Mouse (Mus musculus): ENCODE results near the gene Mapkbp1.
A peak's percentile ranks its signal among the peaks of the same experiment; 100 is the strongest.

The Mapkbp1 gene

DNA sequence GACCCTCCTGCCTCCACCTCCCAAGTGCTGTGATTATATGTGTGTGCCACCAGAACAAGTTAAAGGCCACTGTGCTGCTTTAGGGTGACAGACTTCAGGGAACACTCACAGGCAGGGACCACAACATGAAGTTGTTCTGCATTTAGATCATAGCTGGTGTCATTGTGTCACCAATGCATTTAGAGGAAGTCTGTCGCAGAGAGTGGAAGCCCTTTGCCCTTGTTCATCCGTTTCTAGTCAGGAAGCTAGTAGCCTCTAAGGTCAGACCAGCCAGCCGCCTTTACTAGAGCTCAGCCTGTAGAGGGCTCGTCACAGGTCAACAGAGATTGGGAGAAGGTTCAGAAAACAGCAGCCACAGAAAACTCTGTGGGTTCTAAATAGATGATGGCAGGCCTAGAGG is 36.2 kb downstream of the Mapkbp1 start:
- peak; percentile 74 for DNase-seq (ENCODE audit: low read depth)

- peak; percentile 76 for DNase-seq (ENCODE audit: low read depth)
These were observed 39.1 kb downstream of the Mapkbp1 start for GRCm38 (mm10) chr2:120011462-120012200.

GRCm38 (mm10) chr2:120012924-120013323 is 40.4 kb downstream of the Mapkbp1 start:
- no peak for DNase-seq (ENCODE audit: low read depth)

DNA sequence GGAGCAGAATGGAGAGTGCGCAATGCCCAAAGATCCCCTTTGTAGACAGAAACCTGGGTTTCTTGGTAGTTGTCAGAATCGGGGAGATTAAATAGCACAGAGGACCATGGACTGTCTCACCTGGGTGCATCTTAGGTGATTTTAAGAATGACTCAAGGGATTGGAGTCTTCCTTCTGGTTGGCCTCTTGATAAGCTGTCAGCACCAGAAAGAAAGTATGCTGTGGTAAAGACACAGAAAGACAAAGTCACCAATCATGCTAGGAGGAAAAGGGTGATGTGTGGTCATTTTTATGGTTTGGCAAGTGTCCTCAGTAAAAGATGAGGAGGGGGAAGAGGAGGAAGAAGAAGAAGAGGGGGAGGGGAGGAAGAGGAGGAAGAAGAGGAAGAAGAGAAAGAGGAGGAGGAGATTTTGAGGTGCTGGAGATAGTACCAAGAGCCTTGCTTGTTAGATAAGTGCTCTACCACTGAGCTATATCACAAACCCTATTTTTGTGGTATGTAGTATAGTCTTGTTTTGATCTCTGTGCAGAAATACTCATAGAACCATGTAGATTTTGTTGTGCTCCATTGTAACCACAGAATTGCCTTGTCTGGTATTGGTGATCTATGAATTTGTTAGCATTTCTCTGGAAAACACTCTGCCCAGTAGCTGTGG is 41.5 kb downstream of the Mapkbp1 start:
- no peak for DNase-seq (ENCODE audit: low read depth)

GRCm38 (mm10) chr2:120015882-120016281 is 43.4 kb downstream of the Mapkbp1 start:
- no peak for DNase-seq (ENCODE audit: low read depth)

GRCm38 (mm10) chr2:120017599-120017998 is 45.1 kb downstream of the Mapkbp1 start:
- DNase-seq (ENCODE audit: low read depth), result no peak

- DNase-seq (ENCODE audit: low read depth), result no peak
These were observed 51.8 kb downstream of the Mapkbp1 start for GRCm38 (mm10) chr2:120024337-120024736.

- DNase-seq (ENCODE audit: low read depth), result peak; percentile 91
These were observed 54.8 kb downstream of the Mapkbp1 start, which contains the start of the genes Jmjd7 and Gm28042 for GRCm38 (mm10) chr2:120026984-120027949. TSS of gene Jmjd7 (plus strand) at chr2:120027483. TSS of gene Gm28042 (plus strand) at chr2:120027493.

DNA sequence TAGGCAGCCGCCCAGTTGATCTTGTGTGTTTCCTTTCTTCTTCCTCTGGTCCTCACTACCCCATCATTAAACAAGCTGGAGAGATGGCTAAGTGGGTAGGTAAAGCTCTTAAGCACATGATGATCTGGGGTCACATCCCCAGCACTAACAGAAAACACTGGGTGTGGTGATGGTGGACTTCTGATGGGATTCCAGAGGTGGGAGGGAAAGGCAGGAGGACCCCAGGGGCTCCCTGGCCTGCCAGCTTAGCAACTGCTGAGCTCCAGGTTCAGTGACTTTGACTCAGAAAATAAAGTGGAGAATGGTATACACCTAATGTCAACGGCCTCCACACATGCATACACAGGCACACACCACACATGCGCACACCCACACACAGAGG is 55.4 kb downstream of the Mapkbp1 start:
- no peak for DNase-seq (ENCODE audit: low read depth)

GRCm38 (mm10) chr2:120030380-120030779 is 57.9 kb downstream of the Mapkbp1 start:
- no peak for DNase-seq (ENCODE audit: low read depth)

DNA sequence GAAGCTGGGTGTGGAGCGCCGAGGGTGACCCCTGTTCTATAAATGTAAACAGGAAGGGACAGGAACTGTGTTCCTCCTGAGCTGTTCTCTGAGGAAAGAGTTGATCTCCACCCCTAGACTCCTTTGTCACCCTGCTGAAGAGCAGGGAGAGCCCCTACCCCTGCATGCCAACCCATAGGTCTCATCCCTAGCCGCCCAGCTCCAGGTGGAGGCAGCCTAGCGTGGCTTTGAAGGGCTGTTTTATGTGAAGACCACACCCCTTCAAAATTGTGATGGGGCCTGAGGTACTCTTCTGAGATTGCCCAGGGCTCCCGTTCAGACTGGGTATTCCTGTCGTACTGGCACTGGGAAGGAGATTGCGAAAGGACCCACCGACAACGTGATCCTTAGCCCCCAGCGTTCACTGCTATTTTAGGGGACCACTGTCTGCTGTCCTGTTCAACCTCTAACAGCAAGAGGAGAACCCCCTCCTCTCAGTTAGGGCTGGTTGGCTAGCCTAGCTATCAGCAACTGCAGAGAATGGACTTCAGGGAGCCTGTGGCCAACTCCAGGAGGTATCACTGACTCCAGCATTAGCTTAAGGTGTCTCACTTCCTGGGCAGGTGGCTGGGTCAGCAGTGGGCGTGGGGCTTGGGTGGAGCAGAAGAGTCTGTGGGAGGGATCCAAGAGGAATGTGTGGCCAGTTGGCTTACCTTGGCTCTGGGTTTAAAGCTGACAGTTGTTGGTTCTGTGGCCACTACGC is 60.4 kb downstream of the Mapkbp1 start, which contains the start of gene Pla2g4b:
Gene Pla2g4b (plus strand): TSS at position 692 of the 742 bp plus-strand sequence.
- DNase-seq (ENCODE audit: low read depth), result no peak

GRCm38 (mm10) chr2:120033726-120034125 is 61.2 kb downstream of the Mapkbp1 start:
- no peak for DNase-seq (ENCODE audit: low read depth)

DNA sequence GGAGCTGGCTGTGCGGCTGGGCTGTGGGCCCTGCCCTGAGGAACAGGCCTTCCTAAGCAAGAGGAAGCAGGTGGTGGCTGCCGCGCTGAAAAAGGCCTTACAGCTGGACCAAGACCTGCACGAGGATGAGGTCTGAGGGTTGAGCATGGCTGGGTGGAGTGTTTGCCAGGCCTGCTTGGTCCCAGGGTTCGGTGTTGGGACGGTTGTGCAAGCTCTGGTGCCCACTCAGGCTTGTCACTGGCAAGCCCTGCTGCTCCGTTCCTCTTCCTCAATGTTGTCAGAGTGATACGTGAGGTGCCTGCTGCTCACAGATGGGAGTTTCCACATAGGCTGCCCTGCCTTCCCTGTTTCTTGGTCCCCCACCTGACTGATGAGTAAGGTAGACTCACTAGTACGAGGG is 65.2 kb downstream of the Mapkbp1 start:
- DNase-seq (ENCODE audit: low read depth), result no peak

GRCm38 (mm10) chr2:120040991-120041390 is 68.5 kb downstream of the Mapkbp1 start:
- DNase-seq (ENCODE audit: low read depth), result no peak

- DNase-seq (ENCODE audit: low read depth), result peak; percentile 33
These were observed 71.7 kb downstream of the Mapkbp1 start for GRCm38 (mm10) chr2:120044101-120044603.

DNA sequence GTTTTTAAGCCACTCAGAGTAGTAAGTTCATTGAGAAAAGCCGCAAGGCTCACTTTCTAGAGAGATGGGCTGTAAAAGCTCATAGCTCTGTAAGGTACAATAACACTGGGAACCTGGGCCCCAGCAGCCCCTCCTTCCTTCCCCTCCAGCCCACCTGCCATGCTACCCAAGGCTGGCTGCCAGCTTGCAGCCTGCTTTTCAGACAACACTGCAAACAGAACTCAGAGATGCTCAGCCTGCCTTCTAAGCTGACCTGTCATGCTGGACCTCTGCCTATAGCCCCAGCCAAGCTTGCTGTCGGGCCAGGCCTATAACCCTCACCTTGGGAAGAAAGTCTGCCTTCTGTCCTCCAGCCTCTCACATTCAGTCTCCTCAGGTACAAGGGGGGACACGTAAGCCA is 72.2 kb downstream of the Mapkbp1 start:
- no peak for DNase-seq (ENCODE audit: low read depth)

GRCm38 (mm10) chr2:120046486-120047310 is 74.2 kb downstream of the Mapkbp1 start:
- no peak for DNase-seq (ENCODE audit: low read depth)

- DNase-seq (ENCODE audit: low read depth), result no peak
These were observed 75.7 kb downstream of the Mapkbp1 start for GRCm38 (mm10) chr2:120048173-120048572.

GRCm38 (mm10) chr2:120049632-120050274 is 77.3 kb downstream of the Mapkbp1 start:
- DNase-seq (ENCODE audit: low read depth), result peak; percentile 35

DNA sequence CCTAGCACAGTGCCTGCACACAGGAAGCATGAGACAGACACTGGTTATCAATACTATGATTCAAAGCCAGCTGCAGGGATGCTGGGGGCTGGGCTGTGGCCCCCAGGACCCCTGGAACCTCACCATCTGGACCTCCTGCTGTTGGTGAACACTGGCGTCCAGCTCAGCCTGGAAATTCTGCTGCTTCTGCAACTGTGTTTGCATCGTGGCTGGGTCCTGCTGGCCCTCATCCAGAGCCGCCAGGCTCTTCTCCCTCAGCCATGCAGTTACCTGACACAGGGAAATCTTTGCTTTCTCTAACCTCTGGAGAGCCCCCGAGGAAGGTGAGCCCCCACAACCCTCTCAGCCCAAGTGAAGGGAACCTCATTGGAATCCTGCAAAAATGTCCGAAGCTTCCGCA is 78.9 kb downstream of the Mapkbp1 start:
- DNase-seq (ENCODE audit: low read depth), result no peak

All from 416B (cell line).